Mouse (Mus musculus): ENCODE data around the gene Dab2ip.

Gene Dab2ip

DNA sequence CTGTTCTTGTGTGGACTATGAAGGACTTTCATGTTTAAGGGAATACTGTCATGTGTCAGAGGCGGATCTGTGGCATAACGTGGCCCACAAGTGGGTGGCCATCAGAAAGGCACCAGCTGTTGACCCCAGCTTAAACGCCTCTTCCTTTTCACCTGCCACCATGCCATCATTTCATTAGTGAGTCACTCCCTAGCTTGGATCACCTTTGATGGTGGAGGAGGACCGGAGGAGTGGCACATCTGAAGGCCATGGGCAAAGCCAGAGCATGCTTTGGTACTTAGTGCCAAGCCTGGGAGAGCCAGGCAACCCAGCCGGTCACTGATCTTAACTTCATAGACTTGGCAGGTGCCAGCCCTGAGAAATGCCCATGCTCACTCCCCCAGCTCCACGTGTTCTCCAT lies 96.7 kb downstream of the Dab2ip start:
- DNase-seq (ENCODE audit: low spot score) = no peak

DNA sequence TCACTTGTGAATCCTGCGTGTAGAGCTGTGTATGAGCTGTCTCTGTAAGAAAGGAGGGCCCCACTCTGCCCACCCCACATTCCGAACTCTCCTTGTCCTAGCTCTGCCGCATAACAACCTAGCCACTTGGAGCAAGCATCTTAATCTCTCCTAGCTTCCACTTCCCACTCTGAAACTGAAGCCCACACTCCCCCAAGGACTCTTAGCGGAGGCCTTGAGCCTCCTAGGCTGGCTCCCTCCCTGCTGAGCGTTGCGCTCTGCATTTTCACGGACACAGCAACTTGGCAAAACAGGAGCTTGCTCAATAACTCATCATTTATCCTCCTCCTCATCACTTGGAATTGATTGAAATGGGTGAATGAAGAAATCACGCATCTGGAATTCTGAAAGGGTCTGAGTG lies 97.9 kb downstream of the Dab2ip start:
- DNase-seq (ENCODE audit: low spot score) = no peak

DNA sequence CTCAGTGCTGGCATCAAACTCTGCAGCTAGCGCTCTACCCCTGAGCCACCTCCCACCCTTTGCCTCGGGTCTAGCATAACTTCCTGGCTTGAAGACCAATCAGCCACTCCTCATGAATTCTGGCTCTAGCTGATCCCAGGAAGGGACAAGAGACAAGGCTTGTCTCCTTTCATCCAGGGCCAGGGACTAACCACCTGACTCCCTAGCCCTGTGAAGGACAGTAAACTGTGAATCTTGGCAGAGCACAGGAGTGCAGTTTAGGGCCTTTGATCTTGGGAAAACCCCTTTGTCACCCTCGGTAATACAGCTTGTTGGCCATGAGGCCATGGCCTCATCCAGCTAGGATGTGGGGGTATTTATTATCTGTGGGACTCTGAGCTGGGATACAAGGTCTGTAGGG lies 100.2 kb downstream of the Dab2ip start:
- no peak for DNase-seq (ENCODE audit: low spot score)

DNA sequence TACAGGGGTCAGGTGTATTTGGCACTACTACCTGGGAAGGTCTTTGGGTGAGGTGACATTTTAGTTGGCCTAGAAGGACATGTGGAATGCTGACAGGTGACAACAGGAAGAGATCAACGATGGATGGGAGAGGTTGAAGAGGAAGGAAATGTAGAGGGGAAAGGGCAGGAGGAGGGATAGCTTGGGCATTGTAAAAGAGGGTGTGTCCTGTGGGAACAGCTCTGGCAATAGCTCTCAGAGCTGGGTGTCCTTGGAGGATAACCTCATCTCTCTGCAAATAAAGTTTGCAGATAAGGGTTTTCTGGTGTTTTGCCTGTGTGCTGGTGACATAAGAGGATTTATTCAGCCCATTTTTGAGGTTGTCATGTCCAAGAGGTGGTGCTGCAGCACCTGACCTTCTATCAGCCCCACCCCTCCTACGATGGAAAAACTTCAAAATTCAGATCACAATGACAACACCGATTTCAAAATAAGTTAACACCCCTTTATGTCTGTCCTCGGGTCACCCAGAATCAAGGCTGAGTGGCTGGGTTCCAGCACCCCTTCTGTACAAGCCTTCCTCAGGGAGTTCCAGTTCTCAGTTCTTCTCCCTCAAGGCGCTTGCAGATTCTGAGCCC lies 101.6 kb downstream of the Dab2ip start:
- no peak for DNase-seq (ENCODE audit: low spot score)

DNA sequence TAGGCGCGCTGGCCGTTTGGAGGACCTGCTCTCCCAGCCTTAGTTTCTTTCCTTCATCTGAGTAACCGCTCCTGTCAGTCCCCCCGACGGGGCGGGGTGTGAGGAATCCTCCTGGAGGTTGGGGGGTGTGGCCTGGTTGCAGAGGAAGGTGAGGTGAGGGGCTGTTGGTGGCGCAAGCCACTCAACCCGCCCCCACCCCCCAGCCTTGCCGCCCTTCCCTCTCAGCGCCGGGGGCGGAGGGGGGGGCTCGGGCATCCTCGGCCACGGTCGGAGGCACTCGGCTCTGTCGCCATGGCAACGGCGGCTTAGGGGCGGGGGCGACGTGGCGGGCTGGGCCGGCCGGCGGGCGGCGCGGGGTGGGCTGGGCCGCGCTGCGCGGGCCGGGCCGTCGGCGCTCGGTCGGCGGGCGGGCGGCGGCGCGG lies 102.9 kb downstream of the Dab2ip start:
- peak; percentile 86 for DNase-seq (ENCODE audit: low spot score)

DNA sequence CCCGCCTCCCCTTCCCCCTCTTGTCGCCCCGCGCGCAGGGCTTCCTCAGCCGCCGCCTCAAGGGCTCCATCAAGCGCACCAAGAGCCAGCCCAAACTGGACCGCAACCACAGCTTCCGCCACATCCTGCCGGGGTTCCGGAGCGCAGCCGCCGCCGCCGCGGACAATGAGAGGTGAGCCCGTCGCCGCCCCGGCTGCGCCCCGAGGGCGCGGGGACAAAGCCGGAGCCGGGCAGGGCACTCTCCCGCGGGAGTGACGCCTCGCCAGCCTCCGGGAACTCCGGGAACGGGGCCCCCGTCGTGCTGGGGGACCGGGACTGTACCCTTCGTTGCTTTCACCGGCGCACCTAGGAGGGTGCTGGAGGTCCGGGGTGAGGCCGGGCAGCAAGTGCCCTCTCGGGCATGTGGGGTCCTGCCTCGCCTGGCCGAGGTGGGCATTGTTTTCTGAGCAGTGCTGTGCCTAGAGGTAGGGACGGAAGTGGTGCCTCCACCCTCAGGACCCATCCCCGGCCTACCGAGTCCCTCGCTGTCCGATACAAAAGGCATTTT lies 103.5 kb downstream of the Dab2ip start:
- peak; percentile 65 for DNase-seq (ENCODE audit: low spot score)

DNA sequence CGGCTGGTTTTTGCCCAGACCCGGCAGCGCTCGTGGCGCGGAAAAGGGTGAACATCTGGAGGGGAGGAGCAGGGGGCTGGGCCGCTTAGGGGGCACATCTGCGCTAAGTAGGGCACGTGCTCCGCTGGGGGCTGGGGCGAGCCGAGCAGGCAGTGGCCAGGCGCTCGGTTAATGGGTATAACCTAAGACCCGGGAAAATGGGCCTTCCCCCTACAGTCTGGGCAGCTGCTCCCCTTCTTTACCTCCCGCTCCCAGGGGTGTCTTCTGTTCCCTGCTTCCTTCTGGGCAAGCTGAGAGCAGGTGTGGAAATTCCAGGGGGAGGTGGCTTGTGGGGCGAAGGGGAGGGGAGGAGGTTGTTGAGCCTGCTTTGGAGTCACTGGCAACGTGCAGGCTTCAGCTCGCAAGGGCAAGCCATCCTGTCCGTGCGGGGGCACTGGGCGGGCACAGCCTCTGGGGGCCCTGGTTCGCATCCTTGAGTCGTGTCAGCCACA lies 104.0 kb downstream of the Dab2ip start:
- DNase-seq (ENCODE audit: low spot score) = peak; percentile 61

DNA sequence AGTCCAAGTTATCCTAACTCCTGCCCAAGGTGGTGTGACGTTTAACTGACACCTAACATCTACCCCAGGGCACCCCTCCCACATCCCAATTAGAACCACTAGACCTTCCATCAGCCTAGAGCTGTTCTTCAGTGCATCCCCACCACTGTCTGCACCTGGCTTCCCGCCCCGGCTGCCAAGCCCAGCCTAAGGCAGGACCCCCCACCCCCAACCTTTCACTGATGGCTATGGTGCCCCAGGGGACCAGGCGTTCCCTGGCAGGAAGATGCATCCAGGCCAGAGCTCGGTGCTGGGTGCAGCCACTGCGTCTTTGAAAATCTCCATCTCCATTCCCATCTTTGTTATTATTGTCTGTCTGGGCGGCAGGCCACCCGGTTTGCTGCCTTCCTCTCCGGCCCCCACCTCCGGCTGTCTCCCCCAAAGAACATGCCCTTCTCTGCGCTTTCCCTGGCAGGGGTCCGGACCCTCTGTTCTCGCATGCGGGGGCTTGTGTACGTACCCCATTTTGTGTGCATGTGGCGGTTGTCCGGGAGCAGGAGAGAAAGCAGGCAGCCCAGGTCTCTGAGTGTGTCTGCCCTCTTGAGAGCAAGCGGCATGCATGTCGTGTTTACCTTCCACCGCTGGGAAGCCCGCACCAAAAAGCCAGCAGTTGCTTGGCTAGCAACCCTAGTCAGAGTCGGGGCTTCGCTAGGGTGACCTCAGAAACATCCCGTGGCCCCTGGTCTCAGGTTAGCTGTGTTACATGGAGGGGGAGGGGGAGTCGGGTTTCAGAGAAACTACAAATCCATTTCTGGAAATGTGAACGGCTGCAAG lies 104.9 kb downstream of the Dab2ip start:
- DNase-seq (ENCODE audit: low spot score) = no peak

DNA sequence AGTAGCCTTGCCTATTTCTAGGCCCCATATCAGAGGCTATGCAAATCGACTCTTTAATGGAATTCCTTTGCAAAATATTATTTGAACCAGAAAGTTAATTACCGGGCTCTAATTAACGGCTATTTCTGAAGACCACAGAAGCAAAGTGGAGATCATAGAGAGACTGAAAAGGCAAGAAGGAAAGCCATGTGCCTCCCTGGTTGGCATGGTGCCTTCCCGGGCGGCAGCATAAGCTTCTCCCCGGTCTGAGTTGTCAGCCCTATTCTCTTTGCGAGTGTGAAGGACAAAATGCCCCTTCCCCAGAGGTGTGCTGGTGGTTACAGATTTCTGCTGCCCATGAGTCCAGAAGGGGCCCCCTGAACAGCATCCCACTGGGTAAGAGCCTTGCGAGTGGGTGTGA lies 109.7 kb downstream of the Dab2ip start:
- no peak for DNase-seq (ENCODE audit: low spot score)

DNA sequence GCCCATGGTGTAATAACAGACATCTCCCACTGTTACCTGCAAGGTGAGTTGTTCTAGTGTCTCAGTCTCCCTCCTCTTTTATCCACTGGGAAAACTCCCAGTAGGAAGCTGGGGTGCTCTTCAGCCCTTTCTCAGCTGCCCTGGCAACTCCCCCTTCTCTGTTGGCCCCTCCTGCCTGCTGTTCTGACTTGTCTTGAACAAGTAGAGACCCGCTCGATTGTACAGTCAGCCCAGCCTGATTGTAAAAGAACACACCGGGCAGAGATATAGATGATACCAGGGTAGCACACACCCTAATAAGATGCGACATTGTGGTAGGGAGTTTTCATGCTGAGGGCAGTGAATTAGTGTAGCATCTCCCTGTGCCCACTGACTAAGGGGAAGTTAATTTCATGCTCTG lies 111.2 kb downstream of the Dab2ip start:
- DNase-seq (ENCODE audit: low spot score) = no peak

DNA sequence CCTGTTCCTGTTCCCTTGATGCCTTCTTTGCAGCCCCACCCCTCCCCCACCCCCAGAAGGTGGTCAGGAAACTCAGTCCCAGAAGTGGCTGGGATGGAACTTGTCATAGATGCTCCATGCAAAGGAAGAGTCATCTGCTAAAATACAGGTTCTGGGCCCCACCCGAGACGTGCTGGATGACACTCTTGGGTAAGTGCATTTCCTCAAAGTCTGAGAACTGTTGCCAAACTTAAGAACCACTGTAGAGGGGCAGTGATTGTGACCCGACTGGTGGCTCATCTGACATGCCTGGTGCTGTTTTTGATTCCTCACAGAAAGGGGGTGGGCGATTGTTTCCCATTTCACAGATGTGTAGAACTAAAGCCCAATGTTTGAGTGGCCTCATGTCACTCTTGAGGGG lies 111.7 kb downstream of the Dab2ip start:
- no peak for DNase-seq (ENCODE audit: low spot score)

DNA sequence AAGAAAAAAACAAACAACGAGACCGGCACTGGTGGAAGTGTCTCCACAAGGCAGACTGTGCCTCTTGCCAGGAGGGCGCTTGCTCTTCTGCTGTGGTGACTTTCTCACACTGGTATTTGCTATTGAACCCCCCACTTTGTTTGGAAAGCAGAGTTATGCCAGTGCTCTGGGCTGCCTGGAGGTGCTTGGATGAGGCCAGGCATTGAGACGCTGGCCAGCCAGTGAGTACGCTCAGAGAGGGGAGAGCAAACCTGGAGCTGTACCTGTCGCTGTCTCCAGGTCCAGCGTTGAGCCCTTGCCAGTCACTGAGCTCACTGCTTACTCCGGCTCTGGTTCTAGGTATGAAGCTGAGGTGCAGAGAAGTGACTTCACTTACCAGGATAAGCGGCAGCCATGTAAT lies 112.2 kb downstream of the Dab2ip start:
- no peak for DNase-seq (ENCODE audit: low spot score)

DNA sequence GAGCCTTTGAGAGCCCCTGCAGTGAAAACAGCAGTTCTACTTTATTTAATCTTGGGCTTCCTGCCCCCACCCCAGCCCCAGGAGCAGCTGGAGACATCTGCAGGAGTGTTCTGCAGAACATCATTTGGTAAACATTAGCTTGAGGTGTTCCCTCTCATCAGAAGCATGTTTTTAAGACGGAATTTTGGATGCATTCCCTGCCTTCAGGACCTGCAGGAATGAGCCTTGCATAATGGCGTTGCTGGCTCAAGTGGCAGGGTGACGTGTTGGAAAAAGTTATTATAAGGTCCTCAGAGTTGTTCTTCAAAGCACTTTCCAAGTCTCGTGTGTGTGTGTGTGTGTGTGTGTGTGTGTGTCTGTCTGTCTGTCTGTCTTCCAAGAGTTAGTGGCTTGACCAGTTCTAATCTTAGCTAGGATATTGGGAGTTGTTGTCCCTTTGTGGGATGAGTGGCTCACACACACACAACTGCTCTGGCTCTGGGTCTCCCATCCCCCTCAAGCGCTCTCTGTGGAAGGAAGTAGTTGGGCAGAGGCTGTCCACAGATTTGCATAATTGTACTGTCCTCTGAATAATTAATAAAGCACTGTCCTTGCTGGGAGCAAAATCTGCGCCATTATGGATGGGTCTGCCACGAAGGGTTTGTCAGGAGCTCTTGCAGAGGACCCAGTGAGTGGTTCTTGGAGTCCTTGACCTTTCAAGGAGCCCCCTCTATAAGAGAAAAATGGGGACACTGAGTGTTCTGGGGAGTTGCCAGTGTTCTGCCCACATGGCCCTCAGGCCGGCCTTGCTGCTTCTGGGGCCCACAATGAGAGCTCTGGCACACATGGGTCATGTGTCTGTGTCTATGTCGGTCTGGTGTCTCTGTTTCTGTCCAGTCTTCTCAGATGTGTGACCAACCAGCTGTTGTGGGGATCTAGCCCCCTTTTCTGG lies 114.2 kb downstream of the Dab2ip start:
- peak; percentile 52 for DNase-seq (ENCODE audit: low spot score)

DNA sequence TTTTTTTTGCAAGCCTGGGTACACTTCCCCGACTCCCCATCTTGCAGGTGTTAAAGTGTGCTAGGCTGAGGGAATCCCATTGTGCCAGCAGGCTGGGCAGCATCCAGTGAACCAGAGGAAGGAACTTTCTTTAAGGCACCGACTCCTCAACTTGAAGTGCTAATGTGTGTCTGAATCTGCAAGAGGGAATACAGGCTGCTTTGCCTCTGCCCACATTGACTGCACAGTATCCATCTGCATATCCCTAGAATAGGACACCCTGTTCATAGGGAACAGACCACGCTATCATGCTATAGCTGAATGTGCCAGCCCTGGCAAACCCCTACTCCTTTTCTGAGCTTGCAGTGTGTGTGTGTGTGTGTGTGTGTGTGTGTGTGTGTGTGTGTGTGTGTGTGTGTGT lies 115.1 kb downstream of the Dab2ip start:
- DNase-seq (ENCODE audit: low spot score) = no peak

DNA sequence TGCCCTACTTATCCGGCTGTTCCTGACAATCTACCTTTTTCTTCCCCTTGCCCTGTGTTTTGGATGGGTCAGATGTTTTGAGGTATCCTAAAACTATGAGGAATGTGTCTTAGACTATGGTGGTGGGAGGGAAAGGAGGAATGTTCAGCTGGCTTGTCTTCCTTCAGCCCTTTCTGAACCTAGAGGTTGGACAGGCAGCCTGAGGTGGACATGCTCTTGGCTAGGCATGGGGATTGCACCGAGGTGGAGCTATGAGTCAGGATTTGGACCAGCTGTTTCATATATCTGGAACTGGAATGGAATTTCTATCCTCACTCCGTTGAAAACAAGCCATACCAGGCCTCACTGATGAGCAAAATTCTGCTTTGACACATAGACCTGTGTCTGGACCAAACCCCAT lies 115.9 kb downstream of the Dab2ip start:
- DNase-seq (ENCODE audit: low spot score) = no peak

DNA sequence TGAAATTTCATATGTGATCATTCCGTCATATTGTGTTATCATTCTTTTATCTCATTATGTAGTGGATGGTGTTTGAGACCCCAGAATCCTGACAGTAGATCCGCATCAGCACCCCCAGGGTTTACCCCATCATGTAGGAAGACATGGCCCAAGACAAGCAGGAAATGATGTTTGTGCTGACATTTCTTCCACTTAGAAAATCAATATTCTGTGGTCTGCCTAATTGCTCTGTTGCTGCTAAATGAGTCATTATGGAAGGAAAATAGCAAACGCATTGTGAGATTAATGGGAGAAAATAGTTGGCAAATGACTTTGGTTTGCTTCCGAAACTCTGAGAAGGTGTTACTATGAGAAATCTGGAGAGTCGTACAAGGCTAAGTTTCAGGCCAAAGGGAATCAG lies 116.4 kb downstream of the Dab2ip start:
- no peak for DNase-seq (ENCODE audit: low spot score)

DNA sequence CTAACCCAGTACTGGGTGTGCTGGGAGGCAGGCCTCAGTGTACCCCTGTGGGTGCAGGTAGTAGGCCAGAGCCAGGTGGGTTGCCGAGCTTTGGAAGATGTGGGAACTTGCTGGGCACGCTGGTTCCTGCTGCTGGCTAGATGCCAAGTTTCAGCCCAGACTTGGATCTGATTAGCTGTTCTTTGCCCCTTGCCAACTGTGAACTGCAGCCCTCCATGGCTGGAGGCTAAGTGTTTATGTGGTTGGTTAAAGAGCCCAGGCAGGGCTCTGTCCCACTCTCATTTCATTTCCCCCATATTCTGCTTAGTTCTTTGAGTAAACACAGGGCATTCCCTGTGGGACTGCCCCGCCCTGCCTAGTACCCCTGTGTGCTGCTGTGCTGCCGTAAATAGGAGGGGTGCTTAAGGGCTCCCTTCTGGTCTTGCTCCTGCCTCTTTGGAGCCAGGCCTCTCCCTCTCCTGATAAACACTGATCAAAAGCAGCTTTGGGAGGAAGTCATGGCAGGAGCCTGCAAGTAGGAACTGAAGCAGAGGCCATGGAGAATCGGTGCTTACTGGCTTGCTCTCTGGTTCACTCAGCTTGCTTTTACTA lies 118.1 kb downstream of the Dab2ip start:
- DNase-seq (ENCODE audit: low spot score) = no peak

DNA sequence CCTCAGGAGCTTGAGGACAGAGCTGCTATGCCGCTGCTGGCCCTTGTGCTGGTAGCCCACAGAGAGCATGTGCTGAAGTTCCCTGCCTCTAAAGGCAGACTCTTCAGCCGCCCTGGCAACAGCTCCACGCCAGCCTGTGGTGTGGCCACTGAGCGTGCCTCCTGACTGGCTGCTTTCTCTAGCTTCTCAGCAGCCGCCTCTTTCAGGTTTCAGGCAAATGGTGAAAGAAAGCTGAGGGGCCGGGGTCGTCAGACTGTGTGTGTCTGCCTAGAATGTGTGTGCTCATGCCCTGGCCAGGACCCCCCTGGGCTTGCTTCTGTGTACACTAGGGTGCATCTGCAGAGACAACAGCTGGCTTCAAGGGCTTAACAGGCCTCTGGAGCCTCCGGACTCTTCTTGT lies 119.8 kb downstream of the Dab2ip start:
- DNase-seq (ENCODE audit: low spot score) = no peak

DNA sequence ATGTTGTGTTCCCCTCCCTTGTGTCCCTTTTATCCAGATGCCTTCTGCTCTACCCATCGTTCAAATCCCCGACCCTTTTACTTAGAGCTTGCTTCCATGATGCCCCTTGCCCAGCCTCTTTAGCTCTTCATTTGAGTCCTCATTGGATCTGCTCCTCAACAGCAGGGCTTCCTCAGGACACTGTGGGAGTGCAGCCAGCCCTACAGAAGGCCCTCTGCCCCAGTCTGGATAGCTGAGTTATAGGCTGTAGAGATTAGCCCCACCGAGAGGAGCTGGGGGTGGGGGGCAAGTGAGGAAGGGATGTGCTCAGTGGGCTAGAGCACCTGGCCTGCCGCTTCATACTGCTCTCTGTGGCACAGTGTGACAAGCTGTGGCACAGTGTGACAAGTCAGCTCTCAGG lies 120.4 kb downstream of the Dab2ip start:
- DNase-seq (ENCODE audit: low spot score) = no peak

DNA sequence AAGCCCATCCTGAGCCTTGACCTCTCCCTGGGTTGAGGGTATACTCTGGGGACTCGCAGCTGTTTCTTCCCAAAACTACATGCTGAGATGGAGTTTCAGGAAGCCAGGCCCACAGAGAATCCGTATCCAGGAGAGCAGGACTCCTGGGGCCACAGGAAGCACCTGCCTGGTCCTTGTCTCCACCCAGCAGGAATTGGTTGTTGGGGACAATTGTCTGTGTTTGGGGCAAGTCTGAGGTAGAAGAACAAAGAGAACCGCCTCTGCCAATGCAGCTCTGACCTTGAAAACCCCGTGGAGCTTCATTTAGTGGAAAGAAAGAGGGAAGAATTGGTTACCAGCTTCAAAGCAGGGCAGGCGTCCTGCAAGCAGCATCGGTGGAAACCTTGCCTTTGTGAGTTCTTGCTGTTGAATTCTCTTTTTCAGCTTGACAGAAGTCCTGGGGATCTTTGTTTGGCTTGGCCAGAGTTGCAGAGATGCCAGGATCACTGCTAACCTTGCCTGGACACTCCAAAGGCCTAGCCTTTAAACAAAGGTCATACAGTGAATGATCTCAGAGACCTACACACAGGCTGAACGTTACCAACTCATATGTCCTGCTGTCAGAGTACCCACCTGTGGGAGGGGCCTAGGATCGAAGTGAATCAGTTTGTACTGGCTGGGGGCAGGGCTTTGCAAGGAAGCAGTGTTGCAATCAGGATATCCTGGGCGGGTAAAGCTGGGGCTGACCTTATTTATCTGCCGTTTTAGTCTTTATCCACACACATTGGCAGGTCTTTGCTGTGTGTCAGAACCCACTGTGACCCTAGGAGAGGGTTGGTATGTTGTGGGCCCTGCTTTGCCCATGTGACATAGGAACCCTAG lies 122.0 kb downstream of the Dab2ip start:
- DNase-seq (ENCODE audit: low spot score) = no peak

DNA sequence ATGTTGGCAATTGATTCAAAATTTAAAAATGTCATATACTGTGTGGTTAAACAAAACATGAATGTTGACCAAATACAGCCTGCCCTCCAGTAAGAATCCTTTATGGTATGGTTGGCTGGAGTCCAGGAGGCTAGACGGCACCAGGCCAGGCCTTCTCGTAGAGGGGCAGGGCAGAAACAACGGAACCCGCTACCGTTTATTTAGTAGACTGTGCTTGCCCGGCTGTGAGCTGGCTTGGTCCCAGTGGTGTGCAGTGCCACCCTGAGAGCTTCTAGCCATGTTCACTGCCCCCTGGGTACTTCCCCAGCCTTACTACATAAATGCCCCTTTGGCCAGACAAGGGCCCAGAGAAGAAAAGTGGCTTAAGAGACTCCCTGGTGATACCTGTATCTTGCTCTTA lies 122.8 kb downstream of the Dab2ip start:
- DNase-seq (ENCODE audit: low spot score) = no peak

All from testis, postnatal 14 days (tissue).